Mouse (Mus musculus) hindbrain, embryonic 14.5 days (tissue): ENCODE measurements around the gene Sema3a. TPM values are rescaled to one million over a fixed set of nuclear protein-coding genes. Genes with fewer than 3 reads are reported as not detected.

Source experiments
- ATAC-seq: fragments of 200-750 bp; cut with Nextera tagmentation; 2 replicates; pipeline ENCODE4 v1.8.0; 2017; ENCODE audit warnings: moderate number of reproducible peaks, mild to moderate bottlenecking, moderate TSS enrichment, moderate library complexity; ENCODE audit not compliant: low FRiP score
- DNase-seq: peaks from one replicate; pipeline ENCODE4 v3.0.0-alpha.2; 2015; ENCODE audit warnings: low spot score
- H3K27ac ChIP-seq: fragments of 300-500 bp; sonication (generic); 2 replicates; pipeline ENCODE4 v1.5.1; 2014; ENCODE audit warnings: mild to moderate bottlenecking, moderate library complexity
- H3K27me3 ChIP-seq: fragments of 300-500 bp; sonication (generic); 2 replicates; pipeline ENCODE4 v1.6.1; 2014; ENCODE audit warnings: mild to moderate bottlenecking, low read length, mixed read lengths; ENCODE audit not compliant: control insufficient read depth, insufficient read depth
- H3K36me3 ChIP-seq: fragments of 300-500 bp; sonication (generic); replicated peaks from 2 replicates; pipeline ENCODE4 v1.6.1; 2014; ENCODE audit not compliant: control insufficient read depth, insufficient read depth
- H3K4me1 ChIP-seq: fragments of 300-500 bp; sonication (generic); replicated peaks from 2 replicates; pipeline ENCODE4 v1.6.1; 2014; ENCODE audit warnings: antibody characterized with exemption, low read length, mixed read lengths; ENCODE audit not compliant: control insufficient read depth, insufficient read depth
- H3K4me2 ChIP-seq: fragments of 300-500 bp; sonication (generic); replicated peaks from 2 replicates; pipeline ENCODE4 v1.6.1; 2014; ENCODE audit warnings: mild to moderate bottlenecking, moderate library complexity
- H3K4me3 ChIP-seq: fragments of 300-500 bp; sonication (generic); replicated peaks from 2 replicates; pipeline ENCODE4 v1.5.1; 2014; ENCODE audit warnings: mild to moderate bottlenecking, low read length
- H3K9ac ChIP-seq: fragments of 300-500 bp; sonication (generic); 2 replicates; pipeline ENCODE4 v1.6.1; 2014
- H3K9me3 ChIP-seq: fragments of 300-500 bp; sonication (generic); 2 replicates; pipeline ENCODE4 v1.6.1; 2016; ENCODE audit warnings: low read length; ENCODE audit not compliant: control insufficient read depth
- WGBS: fragments of 180-500 bp; shearing (Covaris S2); extraction: QIAGEN DNeasy Blood & Tissue Kit; methylation state at CpG from one replicate; pipeline ENCODE4 v1.1.7; 2014; 5-methylcytosine and 5-hydroxymethylcytosine counted together
- polyA plus RNA-seq: library from polyadenylated mRNA; unstranded; fragments of >200 nt; fragmentation: Nextera tagmentation; extraction: Ambion mirVana; gene quantifications from 2 replicates; pipeline ENCODE4 v1.2.1, GENCODE M21; 2014

Sema3a gene
- polyA plus RNA-seq, 1 experiment from 2014 or later, result 31.1 TPM

DNA sequence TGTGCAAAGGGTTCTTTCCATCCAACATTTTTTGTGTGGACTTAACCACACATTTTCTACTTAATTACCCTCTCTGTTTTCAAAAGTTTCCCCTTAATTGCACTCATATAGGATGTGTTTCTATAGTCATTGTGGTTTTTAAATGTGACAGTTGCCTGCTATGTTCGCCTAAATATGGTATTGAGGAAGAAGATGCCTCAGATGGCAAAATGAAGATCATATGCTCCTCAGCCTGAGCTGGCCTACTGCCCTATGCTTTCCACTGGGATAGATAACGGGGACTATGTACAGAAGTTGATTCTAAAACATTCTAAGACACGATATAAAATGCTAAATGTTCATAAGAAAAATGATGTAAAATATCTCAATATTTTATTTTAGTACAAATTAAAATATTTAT lies 138.3 kb downstream of the Sema3a start:
- no peaks in the 10 kb centered on the region for H3K27me3 ChIP-seq
- no peaks in the 10 kb centered on the region for H3K36me3 ChIP-seq
- H3K9me3 ChIP-seq, result no peaks in the 10 kb centered on the region
- 65% methylated on average over 3 of the region's 3 CpGs for WGBS
- 0 out of 2 replicates have a peak, but pooled peaks cover 3% of the 10 kb centered on the region for H3K4me1 ChIP-seq
- H3K27ac ChIP-seq, result no peak overlapping the region
- 0 out of 2 replicates have a peak, but pooled peaks have one; percentile 14 for ATAC-seq
- no peak overlapping the region for H3K4me2 ChIP-seq
- no peak overlapping the region for H3K9ac ChIP-seq
- no peak for DNase-seq
- H3K4me3 ChIP-seq, result no peak overlapping the region

DNA sequence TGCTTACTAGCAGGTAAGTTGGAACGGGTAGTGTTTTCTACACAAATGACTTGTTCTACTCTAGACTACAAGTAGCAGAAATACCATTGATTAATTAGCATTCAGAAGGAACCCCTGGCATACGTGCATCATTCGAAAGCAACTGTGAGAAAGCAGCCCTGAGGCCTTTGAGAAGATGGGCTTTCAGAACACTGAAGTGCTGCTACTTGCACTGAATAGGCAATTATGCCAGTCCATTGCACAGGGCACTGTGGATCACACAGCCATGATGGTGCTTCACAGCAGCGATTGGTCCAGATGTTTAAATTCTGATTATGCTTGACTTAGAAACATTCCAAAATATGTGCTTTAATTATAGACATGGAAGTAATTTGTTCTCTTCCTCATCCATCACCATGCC lies 187.5 kb downstream of the Sema3a start:
- peaks cover 4% of the 10 kb centered on the region; the same call in 1 of the 2 replicates for H3K27me3 ChIP-seq
- ATAC-seq (peak; percentile 72), DNase-seq (peak; percentile 34)
- no peaks in the 10 kb centered on the region for H3K36me3 ChIP-seq
- WGBS, result 17% methylated on average over 4 of the region's 4 CpGs
- H3K27ac ChIP-seq, result no peak overlapping the region
- H3K9ac ChIP-seq, result no peak overlapping the region
- H3K4me1 ChIP-seq, result peaks cover 5% of the 10 kb centered on the region; the same call in 1 of the 2 replicates
- no peak overlapping the region for H3K4me3 ChIP-seq
- H3K9me3 ChIP-seq, result no peaks in the 10 kb centered on the region
- H3K4me2 ChIP-seq, result no peak overlapping the region

DNA sequence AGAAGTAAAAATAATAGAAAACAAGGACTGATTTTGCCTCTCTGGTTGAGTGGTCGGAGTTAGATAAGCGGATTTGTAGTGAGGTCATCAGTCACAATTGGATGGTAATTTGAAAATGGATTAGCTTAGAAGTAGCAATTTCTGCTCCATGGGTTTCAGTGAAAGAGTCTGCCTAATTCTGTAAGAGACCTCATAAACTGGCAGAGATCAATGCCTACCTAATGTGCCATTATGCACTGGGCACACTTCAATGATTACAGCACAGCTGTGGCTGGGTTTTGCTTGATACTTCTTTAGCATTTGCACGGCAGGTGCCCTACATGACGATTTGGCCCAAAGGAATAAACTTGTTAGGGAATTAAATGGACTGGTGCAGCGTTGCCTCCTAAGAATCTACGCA lies 188.8 kb downstream of the Sema3a start:
- WGBS, result 32% methylated on average over 6 of the region's 6 CpGs
- DNase-seq (peak; percentile 57), ATAC-seq (peak; percentile 82)

DNA sequence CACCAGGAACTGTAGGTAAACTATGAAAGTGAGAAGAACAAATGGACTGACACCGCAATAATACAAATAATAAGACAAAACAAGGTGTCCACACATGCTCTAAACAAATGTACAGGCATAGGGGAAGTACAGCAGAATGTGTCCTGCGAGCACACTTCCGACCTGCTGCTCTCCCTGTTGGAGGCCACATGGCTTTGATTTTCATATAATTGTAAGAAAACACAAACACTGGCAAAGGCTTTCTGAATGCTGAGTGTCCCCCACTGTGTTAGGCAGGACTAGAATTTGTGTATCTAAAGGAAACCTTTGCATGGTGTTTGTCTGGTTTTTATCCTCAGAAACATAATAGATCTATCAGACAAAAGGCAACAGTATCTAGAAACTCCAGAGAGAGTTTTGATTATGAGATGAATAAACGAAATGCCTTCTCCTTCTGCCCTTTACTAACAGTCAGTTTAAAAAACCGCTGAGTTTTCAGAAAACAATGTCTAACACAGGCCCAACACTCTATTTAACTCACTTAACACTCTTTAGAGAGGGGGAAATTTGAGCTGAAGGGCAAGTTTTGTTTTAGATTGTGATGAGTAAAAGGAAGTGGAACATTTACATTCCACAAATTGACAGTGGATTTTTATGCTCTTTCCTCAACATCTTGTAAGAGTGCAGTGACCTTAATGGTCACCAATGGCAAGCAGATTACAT lies 193.7 kb downstream of the Sema3a start:
- peaks cover 3% of the 10 kb centered on the region; the same call in 1 of the 2 replicates for H3K4me1 ChIP-seq
- ATAC-seq, result no peak
- no peak for DNase-seq
- no peak overlapping the region for H3K4me3 ChIP-seq
- WGBS, result 33% methylated on average over 5 of the region's 5 CpGs
- no peaks in the 10 kb centered on the region for H3K36me3 ChIP-seq
- H3K9ac ChIP-seq, result no peak overlapping the region
- H3K4me2 ChIP-seq, result no peak overlapping the region
- peaks cover 4% of the 10 kb centered on the region; the same call in 1 of the 2 replicates for H3K27me3 ChIP-seq
- no peak overlapping the region for H3K27ac ChIP-seq
- no peaks in the 10 kb centered on the region for H3K9me3 ChIP-seq

More for the DNA sequence above, 188.8 kb downstream of the Sema3a start:
- H3K4me3 ChIP-seq, result no peak overlapping the region
- H3K27ac ChIP-seq, result no peak overlapping the region
- H3K4me1 ChIP-seq, result peaks cover 5% of the 10 kb centered on the region
- peaks cover 4% of the 10 kb centered on the region; the same call in 1 of the 2 replicates for H3K27me3 ChIP-seq
- H3K4me2 ChIP-seq, result no peak overlapping the region
- H3K36me3 ChIP-seq, result no peaks in the 10 kb centered on the region
- no peaks in the 10 kb centered on the region for H3K9me3 ChIP-seq
- H3K9ac ChIP-seq, result no peak overlapping the region

DNA sequence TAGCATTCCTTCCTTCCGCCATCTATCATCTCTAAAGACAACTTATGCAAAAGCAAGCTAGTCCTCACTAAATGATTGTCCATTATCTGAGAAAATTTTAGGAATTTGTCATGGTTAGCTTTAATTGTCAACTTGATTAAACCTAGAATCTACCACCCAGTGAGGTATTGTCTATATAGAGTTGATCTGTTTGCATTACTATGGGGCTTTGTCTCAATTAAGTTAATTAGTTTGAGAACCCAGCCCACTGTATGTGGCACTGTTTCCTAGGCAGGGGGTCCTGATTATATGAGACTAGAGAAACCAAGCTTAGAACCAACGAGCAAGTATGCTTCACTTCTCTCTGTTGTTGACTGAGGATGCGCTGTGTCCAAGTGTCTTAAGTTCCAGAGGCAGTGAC lies 194.9 kb downstream of the Sema3a start:
- 60% methylated on average over 3 of the region's 3 CpGs for WGBS
- Histone ChIP-seq H3K9me3 (no peaks in the 10 kb centered on the region), H3K9ac (no peak overlapping the region), H3K4me1 (peaks cover 3% of the 10 kb centered on the region; the same call in 1 of the 2 replicates), H3K27me3 (peaks cover 4% of the 10 kb centered on the region; the same call in 1 of the 2 replicates), H3K4me3 (no peak overlapping the region), H3K4me2 (no peak overlapping the region), H3K27ac (no peak overlapping the region), H3K36me3 (no peaks in the 10 kb centered on the region)
- ATAC-seq, result no peak
- DNase-seq, result no peak

DNA sequence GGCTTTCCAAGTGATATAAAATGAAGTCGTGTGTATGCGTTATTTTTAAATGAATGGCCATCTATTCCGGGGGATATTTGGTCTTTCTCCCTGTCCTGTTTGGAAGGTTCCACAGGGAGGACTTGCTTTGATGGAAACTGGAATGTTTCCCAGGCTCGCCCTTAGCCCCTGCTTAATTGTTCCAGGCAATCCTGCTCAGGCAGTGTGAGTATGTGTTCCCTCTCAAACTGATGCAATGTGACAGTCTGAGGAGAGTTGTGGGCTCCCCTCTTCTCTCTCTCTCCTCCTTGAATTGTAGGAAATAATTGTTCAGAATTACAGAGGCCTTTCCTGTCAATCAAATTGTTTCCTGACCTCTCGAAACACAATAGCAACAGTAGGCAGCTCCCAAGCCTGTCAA lies 202.1 kb downstream of the Sema3a start:
- H3K27me3 ChIP-seq, result no peaks in the 10 kb centered on the region
- DNase-seq (no peak), ATAC-seq (no peak)
- H3K27ac ChIP-seq, result no peak overlapping the region
- no peaks in the 10 kb centered on the region for H3K36me3 ChIP-seq
- H3K4me1 ChIP-seq, result no peaks in the 10 kb centered on the region
- H3K9ac ChIP-seq, result no peak overlapping the region
- H3K9me3 ChIP-seq, result no peaks in the 10 kb centered on the region
- no peak overlapping the region for H3K4me3 ChIP-seq
- 34% methylated on average over 5 of the region's 5 CpGs for WGBS
- no peak overlapping the region for H3K4me2 ChIP-seq

DNA sequence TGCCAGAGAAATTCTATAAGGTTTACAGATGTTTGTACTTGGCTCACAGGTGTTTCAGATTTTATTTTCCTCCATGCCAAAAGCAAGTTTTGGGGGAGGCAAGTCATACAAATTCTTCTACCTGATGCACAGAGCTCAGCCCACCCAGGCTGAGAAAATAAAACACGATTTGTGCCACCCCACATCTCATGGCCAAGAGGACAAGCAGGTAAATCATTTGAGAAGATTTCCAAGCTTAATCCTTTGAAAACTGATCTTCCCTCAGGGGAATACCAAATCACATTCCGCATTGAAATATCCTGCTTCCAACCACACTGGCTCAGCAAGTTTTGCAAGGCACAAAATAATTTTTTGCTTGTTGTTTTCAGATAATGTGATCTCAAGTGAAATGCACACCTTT lies 206.2 kb downstream of the Sema3a start:
- Histone ChIP-seq H3K36me3 (no peaks in the 10 kb centered on the region), H3K27ac (no peak overlapping the region), H3K4me3 (no peak overlapping the region), H3K9me3 (no peaks in the 10 kb centered on the region), H3K4me1 (no peaks in the 10 kb centered on the region), H3K4me2 (no peak overlapping the region), H3K27me3 (no peaks in the 10 kb centered on the region), H3K9ac (no peak overlapping the region)
- no peak for ATAC-seq
- WGBS, result 67% methylated on average over 2 of the region's 2 CpGs
- DNase-seq, result no peak

DNA sequence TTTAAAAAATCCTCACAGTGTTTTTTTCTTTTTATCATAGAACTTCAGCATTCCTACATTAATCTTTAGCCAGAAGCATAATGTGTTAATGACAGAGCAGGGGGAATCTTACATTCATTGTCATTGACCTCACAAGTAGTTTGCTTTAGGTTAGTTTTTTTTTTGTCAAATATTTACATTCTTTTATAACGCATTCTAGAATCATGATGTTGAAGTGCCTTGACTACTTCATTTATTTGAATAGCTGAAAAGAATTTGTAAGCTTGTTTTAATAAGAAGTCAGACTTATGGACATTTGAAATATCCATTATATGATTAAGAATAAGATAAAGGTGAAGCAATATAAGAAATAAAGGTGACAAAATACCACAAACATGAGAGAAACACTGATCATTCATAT lies 212.5 kb downstream of the Sema3a start:
- Histone ChIP-seq H3K9me3 (no peaks in the 10 kb centered on the region), H3K9ac (no peak overlapping the region), H3K4me1 (no peaks in the 10 kb centered on the region), H3K36me3 (no peaks in the 10 kb centered on the region), H3K27ac (no peak overlapping the region), H3K27me3 (no peaks in the 10 kb centered on the region), H3K4me2 (no peak overlapping the region), H3K4me3 (no peak overlapping the region)
- DNase-seq, result no peak
- WGBS, result 96% methylated on average over 1 of the region's 1 CpGs
- ATAC-seq, result no peak

DNA sequence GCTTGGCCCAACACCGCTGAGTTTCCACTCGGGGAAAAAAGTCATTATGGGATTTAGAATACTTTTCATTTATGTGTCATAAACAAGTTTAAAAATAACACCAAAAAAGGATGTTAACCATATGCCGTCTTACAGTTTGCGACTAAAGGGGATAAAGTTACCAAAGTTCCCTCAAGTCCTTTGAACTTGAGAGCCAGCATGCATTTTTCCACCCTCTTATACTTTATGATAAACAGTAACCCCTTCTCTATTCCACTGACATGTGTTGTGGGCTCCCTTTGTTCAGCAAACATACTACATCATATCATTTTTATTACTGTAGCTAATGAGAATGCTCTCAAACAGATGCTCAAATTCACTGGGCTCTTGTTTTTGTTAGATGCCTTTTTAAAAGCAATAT lies 221.9 kb downstream of the Sema3a start:
- H3K4me1 ChIP-seq, result no peaks in the 10 kb centered on the region
- H3K4me2 ChIP-seq, result no peak overlapping the region
- WGBS, result 84% methylated on average over 4 of the region's 4 CpGs
- no peak overlapping the region for H3K27ac ChIP-seq
- no peaks in the 10 kb centered on the region for H3K36me3 ChIP-seq
- no peaks in the 10 kb centered on the region for H3K9me3 ChIP-seq
- H3K4me3 ChIP-seq, result no peak overlapping the region
- ATAC-seq (no peak), DNase-seq (no peak)
- no peak overlapping the region for H3K9ac ChIP-seq
- no peaks in the 10 kb centered on the region for H3K27me3 ChIP-seq
